Comparison of ENCODE assay signal across 8 mouse cellular contexts in the genomic region with DNA sequence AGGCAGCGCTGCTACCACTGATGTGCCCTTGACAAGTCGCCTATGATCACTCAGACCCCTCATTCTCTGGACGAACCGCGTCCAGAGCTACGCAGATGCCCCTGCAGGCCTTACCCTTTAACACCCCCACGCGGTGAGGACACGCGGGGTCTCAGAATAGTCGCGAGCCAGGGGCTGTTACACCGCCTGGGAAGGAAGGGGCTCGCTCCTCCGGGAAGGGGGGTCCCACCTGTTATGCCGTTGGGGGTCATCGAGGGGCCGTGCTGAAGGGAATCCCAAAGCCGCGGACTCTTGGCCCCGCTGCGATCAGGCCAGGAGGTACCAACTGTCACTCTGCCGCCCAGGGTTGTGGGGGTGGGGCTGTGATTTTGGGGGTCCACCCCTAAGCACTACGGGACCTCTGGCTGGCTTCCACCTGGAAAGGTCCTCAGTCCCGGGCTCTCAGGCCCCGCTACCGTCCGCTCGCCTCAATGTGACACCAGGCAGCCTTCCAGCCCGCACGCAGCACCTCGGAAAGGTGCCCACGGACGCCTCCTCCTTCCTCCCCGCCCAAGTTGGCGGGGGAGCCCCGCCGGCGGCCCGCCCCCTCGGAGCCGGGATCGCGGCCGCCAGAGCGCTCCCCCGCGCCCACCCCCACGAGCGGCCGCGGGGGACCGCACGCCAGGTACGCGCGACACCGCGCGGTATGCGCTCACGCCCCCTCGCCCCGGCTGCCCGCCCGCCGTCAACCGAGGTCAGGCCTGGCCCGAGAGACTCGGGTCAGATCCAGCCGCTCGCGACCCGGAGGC. TPM values are rescaled to one million over a fixed set of nuclear protein-coding genes. Genes with fewer than 3 reads are reported as not detected.
DNase-seq lines count a peak whose midpoint lies in the region; ATAC-seq and TF ChIP-seq lines count a peak whose summit lies in the region.

No protein-coding gene starts in this region.

- H3K4me1 ChIP-seq in embryonic facial prominence, embryonic 15.5 days: peaks cover 28% of the 10 kb centered on the region
- H3K4me1 ChIP-seq in heart, embryonic 15.5 days (replicated peaks): peaks cover 40% of the 10 kb centered on the region
- peaks cover 4% of the 10 kb centered on the region; the same call in 1 of the 2 replicates for H3K4me1 ChIP-seq in kidney, postnatal 0 days (replicated peaks; ENCODE audit: insufficient read depth, low read length)
- peaks cover 40% of the 10 kb centered on the region for H3K4me1 ChIP-seq in liver, embryonic 15.5 days (replicated peaks)
- peaks cover 10% of the 10 kb centered on the region for H3K4me1 ChIP-seq in neural tube, embryonic 14.5 days (ENCODE audit: control insufficient read depth, insufficient read depth, low read length)

- peak overlapping the region; percentile 76 for H3K9ac ChIP-seq in embryonic facial prominence, embryonic 15.5 days
- H3K9ac ChIP-seq in heart, embryonic 15.5 days: peak overlapping the region; percentile 81
- H3K9ac ChIP-seq in kidney, postnatal 0 days (ENCODE audit: low read depth, low read length): peak overlapping the region; percentile 83
- H3K9ac ChIP-seq in liver, embryonic 15.5 days: peak overlapping the region; percentile 67
- H3K9ac ChIP-seq in neural tube, embryonic 14.5 days (replicated peaks; ENCODE audit: low read depth, low read length): peak overlapping the region; percentile 83

- H3K9me3 ChIP-seq in embryonic facial prominence, embryonic 15.5 days (replicated peaks): no peaks in the 10 kb centered on the region
- no peaks in the 10 kb centered on the region for H3K9me3 ChIP-seq in heart, embryonic 15.5 days (replicated peaks)
- H3K9me3 ChIP-seq in kidney, postnatal 0 days (replicated peaks; ENCODE audit: low read length): no peaks in the 10 kb centered on the region
- H3K9me3 ChIP-seq in liver, embryonic 15.5 days (replicated peaks): no peaks in the 10 kb centered on the region
- H3K9me3 ChIP-seq in neural tube, embryonic 14.5 days (ENCODE audit: control insufficient read depth, low read length): no peaks in the 10 kb centered on the region

- H3K27ac ChIP-seq in embryonic facial prominence, embryonic 15.5 days (replicated peaks): peak overlapping the region; percentile 95
- peak overlapping the region; percentile 97 for H3K27ac ChIP-seq in heart, embryonic 15.5 days
- peak overlapping the region; percentile 97 for H3K27ac ChIP-seq in kidney, postnatal 0 days
- H3K27ac ChIP-seq in liver, embryonic 15.5 days (replicated peaks): peak overlapping the region; percentile 81; the same call in 1 of the 2 replicates
- H3K27ac ChIP-seq in neural tube, embryonic 14.5 days (ENCODE audit: low read depth, low read length): peak overlapping the region; percentile 95

- H3K4me2 ChIP-seq in embryonic facial prominence, embryonic 15.5 days (replicated peaks): peak overlapping the region; percentile 81
- H3K4me2 ChIP-seq in heart, embryonic 15.5 days: peak overlapping the region; percentile 94
- H3K4me2 ChIP-seq in kidney, postnatal 0 days (ENCODE audit: low read length): peak overlapping the region; percentile 76
- H3K4me2 ChIP-seq in liver, embryonic 15.5 days: peak overlapping the region; percentile 98
- H3K4me2 ChIP-seq in neural tube, embryonic 14.5 days (ENCODE audit: low read depth, low read length): peak overlapping the region; percentile 86

- TF ChIP-seq CTCF in kidney, postnatal 0 days (IDR thresholded peaks at IDR 0.05; ENCODE audit: low read depth): peak; percentile 42

- no peaks in the 10 kb centered on the region for H3K27me3 ChIP-seq in embryonic facial prominence, embryonic 15.5 days
- no peaks in the 10 kb centered on the region for H3K27me3 ChIP-seq in heart, embryonic 15.5 days
- no peaks in the 10 kb centered on the region for H3K27me3 ChIP-seq in kidney, postnatal 0 days (ENCODE audit: insufficient read depth, low read length)
- H3K27me3 ChIP-seq in liver, embryonic 15.5 days: peaks cover 62% of the 10 kb centered on the region
- no peaks in the 10 kb centered on the region; the same call in 1 of the 2 replicates for H3K27me3 ChIP-seq in neural tube, embryonic 14.5 days (ENCODE audit: control insufficient read depth, insufficient read depth, low read length)

- ATAC-seq in embryonic facial prominence, embryonic 15.5 days (ENCODE audit: insufficient number of reproducible peaks, low FRiP score, low TSS enrichment, low read depth): peak; percentile 3; the same call in 1 of the 2 replicates
- ATAC-seq in heart, embryonic 15.5 days (replicated peaks; ENCODE audit: insufficient number of reproducible peaks, insufficient read depth, low FRiP score, low read depth): peak; percentile 12; the same call in 1 of the 2 replicates
- ATAC-seq in kidney, postnatal 0 days (replicated peaks; ENCODE audit: low FRiP score, low read depth): peak; percentile 20; the same call in 1 of the 2 replicates
- peak; percentile 31 for ATAC-seq in liver, embryonic 15.5 days (ENCODE audit: insufficient read depth)
- peak; percentile 45 for ATAC-seq in neural tube, embryonic 14.5 days (ENCODE audit: low read depth)

- under 1% methylated on average over 72 of the region's 74 CpGs for WGBS in embryonic facial prominence, embryonic 15.5 days
- under 1% methylated on average over 72 of the region's 74 CpGs for WGBS in heart, embryonic 15.5 days
- under 1% methylated on average over 60 of the region's 74 CpGs for WGBS in kidney, postnatal 0 days
- WGBS in liver, embryonic 15.5 days (ENCODE audit: insufficient replicate concordance): 1% methylated on average over 74 of the region's 74 CpGs
- WGBS in neural tube, embryonic 14.5 days: 1% methylated on average over 38 of the region's 74 CpGs

- H3K4me3 ChIP-seq in embryonic facial prominence, embryonic 15.5 days (replicated peaks): peak overlapping the region; percentile 84
- H3K4me3 ChIP-seq in heart, embryonic 15.5 days: peak overlapping the region; percentile 97
- H3K4me3 ChIP-seq in kidney, postnatal 0 days (replicated peaks; ENCODE audit: low read depth, low read length): peak overlapping the region; percentile 85
- peak overlapping the region; percentile 72 for H3K4me3 ChIP-seq in liver, embryonic 15.5 days (replicated peaks)
- H3K4me3 ChIP-seq in neural tube, embryonic 14.5 days (ENCODE audit: low read depth, low read length): peak overlapping the region; percentile 90

- DNase-seq in ES-CJ7 (ENCODE audit: low read depth, low spot score): peak; percentile 14
- peak; percentile 65 for DNase-seq in adrenal gland, postnatal 25 days
- DNase-seq in kidney, postnatal 0 days (ENCODE audit: low spot score): peak; percentile 39
- DNase-seq in thymus, postnatal 36 days: peak; percentile 31 to 48

- no peaks in the 10 kb centered on the region for H3K36me3 ChIP-seq in embryonic facial prominence, embryonic 15.5 days
- H3K36me3 ChIP-seq in heart, embryonic 15.5 days: 0 out of 2 replicates have a peak, but pooled peaks cover 3% of the 10 kb centered on the region
- 0 out of 2 replicates have a peak, but pooled peaks cover 3% of the 10 kb centered on the region for H3K36me3 ChIP-seq in kidney, postnatal 0 days (ENCODE audit: insufficient read depth, low read length)
- H3K36me3 ChIP-seq in liver, embryonic 15.5 days (replicated peaks): no peaks in the 10 kb centered on the region
- no peaks in the 10 kb centered on the region for H3K36me3 ChIP-seq in neural tube, embryonic 14.5 days (ENCODE audit: control insufficient read depth, insufficient read depth, low read length)

RNA-seq across cellular contexts. Expression of a gene that starts 1.9 kb away (rescaled TPM):
- 87.0 and 93.2 TPM in 2 replicates for total RNA-seq in adrenal gland, postnatal 25 days (2021)
- 38.8 and 39.4 TPM in 2 replicates for polyA plus RNA-seq in embryonic facial prominence, embryonic 15.5 days (2015; fragmentation: Nextera tagmentation; extraction: Ambion mirVana)
- 36.7 and 40.3 TPM in 2 replicates for polyA plus RNA-seq in heart, embryonic 15.5 days (2015; fragmentation: Nextera tagmentation; extraction: Ambion mirVana)
- polyA plus RNA-seq in kidney, postnatal 0 days (2015; fragmentation: Nextera tagmentation; extraction: Ambion mirVana): 42.4 and 46.1 TPM in 2 replicates
- polyA plus RNA-seq in liver, embryonic 15.5 days (2015; fragmentation: Nextera tagmentation; extraction: Ambion mirVana): 24.8 and 29.8 TPM in 2 replicates
- 19.2 and 24.9 TPM in 2 replicates for polyA plus RNA-seq in neural tube, embryonic 14.5 days (2014; fragmentation: Nextera tagmentation; extraction: Ambion mirVana)

Comparison
In these comparisons a context has a peak if more than half of its experiments do, and no peak if none do; other contexts are left out.
1. Peak in every context shown above with its lines: DNase-seq, ATAC-seq, H3K4me3 ChIP-seq and H3K27ac ChIP-seq.
2. DNase-seq: peak in every context shown above with its lines; median percentile 65 in adrenal gland, postnatal 25 days; 40 in thymus, postnatal 36 days; 39 in kidney, postnatal 0 days; 14 in ES-CJ7.